Mouse (Mus musculus) v-Abl transformed pro-B cells (cell line): ENCODE measurements around the gene Mymk.

ENCODE experiments used
- in situ Hi-C, 2 experiments: fragments of 400-800 bp; cut with MboI; formaldehyde crosslinking; loops; one replicate each; pipeline ENCODE4 v1.15.1; 2025; ENCODE audit not compliant: unreplicated experiment in 2 of 2

The Mymk gene

DNA sequence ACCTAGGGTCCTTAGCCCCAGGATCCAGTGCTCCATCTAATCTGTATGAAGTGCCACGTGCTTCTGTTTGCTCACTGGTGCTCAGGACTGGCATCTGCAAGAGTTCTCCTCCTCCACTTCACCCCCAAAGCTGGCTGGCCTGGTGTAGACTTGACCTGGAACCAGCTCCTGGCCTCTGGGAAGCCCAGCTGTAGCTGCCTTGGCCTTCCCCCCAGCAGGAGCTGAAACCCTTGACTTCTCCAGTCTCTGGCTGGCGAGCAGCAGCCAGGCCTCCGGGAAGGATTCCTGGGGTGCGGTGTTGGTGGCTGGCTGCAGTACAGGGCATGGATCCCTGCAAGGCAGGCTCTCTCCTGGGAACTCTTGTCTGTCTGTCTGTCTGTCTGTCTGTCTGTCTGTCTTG, 27.8 kb downstream of the Mymk start:
- in situ Hi-C loops, result loop anchor here (5.0 kb wide), 2 partner anchors 33 to 193 kb away; partner anchors contain the start of gene Adamtsl2 (in 2 of the 2)

DNA sequence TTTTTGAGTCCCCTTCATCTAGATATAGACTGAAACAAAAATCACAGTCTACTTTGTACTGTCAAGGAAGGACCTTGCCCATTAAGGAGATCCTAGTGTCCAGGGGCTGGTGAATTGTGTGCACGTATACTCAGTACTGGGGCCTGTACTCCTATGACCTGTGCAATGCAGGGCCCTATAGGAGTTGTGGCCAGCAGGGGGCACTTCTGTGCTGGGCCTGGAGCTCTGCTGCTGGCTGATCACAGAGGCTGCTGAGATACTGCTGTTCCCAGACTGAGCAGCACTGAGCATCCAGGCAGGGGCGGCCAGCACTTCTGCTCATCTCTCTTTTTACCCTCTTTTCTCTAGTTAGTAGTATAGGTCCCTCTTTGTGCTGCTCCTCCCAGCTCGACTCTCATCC, 28.5 kb downstream of the Mymk start:
- in situ Hi-C loops, result loop anchor here (5.0 kb wide), 2 partner anchors 34 to 194 kb away; partner anchors contain the start of gene Adamtsl2 (in 2 of the 2)

DNA sequence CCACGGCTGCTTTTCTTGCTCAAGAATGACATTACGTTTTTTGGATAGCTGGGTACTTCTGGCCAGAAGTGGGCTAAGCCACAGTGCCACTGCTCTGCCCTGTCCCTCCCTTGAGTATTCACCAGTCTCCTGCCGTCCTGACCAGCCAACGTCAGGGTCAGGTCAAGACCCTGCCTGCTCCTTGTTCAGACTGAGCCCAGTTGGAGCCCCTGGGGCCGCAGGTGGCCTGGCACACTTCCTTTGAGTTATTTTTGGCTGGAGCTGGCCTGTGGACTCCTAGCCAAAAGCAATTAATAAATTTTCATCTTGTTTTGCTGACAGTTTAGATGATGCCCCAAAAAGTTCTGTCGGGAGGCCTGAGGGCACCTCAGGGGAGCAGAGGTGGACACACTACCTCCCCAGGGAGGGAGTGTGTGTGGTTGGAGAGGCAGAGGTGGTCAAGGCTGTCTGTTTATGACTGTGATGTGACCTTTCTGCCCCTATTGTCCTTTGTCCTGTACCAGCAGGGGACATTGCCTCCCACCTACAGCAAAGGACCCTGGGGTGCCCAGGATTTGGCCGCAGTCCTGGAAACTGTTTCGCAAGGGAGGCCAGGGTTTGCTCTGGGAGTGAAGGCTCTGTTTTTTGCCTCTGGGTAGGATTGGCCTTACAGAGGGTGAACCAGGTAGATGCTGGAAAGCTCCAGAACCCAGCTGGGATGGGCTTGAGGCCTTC, 29.7 kb downstream of the Mymk start:
- in situ Hi-C loops, result loop anchor here (5.0 kb wide), 2 partner anchors 35 to 195 kb away; partner anchors contain the start of gene Adamtsl2 (in 2 of the 2)

DNA sequence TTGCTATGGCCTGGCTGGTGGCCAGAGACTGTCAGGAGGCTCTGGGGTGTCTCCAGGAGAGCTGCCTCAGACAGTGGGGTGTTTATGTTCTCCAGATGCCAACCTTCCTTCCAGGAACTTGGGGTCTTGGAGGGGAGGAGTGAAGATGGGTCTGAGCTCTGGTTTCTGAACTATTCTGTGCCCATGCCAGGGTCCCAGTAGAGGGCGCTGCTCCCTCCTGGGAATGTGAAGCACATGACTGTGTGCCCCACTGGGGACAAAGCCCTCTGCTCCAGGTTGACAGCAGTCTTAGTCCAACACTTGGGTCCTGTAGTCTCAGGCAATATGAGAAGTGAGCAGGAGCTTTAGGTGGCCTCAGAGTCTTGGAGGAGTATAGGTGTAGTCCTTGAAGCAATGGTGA, 32.7 kb downstream of the Mymk start:
- in situ Hi-C loops, result loop anchor here (5.0 to 10.0 kb wide), 4 partner anchors 107 to 444 kb away; partner anchors contain the start of genes Stkld1 (in 1 of the 2) and Surf4 (in 1 of the 2)

DNA sequence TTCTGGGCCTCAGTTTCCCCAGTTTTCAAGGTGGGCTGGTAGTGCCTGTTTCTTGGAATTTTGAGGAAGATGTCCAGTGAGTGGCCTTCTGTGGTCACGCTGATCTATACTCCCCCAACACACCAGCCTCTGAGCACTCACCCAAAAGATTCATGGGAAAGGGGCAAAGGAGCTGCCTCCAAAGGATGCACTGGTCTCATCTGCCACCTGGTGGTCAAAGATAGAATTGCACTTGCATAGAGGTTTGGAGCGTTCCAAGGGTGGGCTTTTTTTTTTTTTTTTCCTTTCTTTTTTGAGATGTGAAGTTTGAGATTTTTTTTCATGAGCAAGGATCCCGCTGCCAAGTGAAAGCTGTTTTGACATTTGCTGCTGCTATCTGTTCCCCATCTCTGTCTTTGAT, 33.4 kb downstream of the Mymk start:
- in situ Hi-C loops, result loop anchor here (5.0 to 10.0 kb wide), 4 partner anchors 106 to 444 kb away; partner anchors contain the start of genes Stkld1 (in 1 of the 2) and Surf4 (in 1 of the 2)

DNA sequence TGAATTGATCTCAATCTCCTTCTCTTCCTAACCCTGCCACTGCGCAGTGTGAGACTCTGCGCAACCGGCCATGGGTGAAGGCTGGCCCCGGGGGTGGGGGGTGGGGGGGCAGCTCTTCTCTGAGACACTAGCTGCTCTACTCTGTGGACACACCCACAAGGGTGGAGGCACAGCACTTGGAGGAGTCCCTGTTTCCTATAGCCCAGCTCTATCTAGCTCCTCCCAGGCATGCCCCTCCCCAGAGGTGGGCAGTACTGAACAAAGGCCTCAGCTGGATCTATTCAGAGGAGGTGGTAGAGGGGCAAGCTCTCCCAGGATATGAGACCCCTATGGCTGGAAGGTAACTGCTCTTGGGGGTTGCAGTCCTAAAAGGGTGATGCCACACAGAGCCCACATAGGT, 35.0 kb downstream of the Mymk start:
- in situ Hi-C loops, result loop anchor here (5.0 to 10.0 kb wide), 4 partner anchors 105 to 442 kb away; partner anchors contain the start of genes Stkld1 (in 1 of the 2) and Surf4 (in 1 of the 2)

DNA sequence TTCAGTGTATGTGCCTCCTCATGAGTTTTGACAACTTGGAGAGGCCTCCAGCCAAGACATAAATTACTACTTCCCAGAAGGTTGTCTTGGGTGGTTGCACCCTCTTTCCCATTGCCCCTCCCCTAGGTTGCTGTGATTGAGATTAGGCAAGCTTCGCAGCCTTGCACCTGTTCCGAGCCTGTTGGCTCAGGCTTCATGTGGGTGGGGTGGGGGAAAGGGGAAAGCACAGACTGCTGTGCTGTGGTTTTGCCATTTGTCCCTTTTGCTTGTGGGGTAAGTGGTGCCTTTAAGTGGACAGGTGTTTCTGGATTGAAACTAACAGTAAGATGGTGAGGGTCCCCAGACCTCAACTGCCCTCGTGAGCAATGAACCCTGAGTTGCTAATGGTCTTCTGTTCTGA, 36.0 kb downstream of the Mymk start:
- in situ Hi-C loops, result loop anchor here (5.0 to 10.0 kb wide), 4 partner anchors 104 to 441 kb away; partner anchors contain the start of genes Stkld1 (in 1 of the 2) and Surf4 (in 1 of the 2)

DNA sequence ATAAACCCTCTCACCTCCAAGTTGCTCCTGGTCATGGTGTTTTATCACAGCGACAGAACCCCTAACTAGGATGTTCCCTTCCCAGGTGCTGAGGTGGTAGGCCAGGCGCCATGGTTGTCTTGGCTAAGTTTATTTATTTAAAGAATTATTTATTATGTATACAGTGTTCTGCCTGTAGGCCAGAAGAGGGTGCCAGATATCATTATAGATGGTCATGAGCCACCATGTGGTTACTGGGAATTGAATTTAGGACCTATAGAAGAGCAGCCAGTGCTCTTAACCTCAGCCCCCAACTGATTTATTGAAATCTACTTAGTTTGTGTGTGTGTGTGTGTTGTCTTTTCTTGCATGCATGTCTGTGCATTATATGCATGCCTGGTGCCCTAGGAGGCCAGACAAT, 39.6 kb downstream of the Mymk start:
- in situ Hi-C loops, result loop anchor here in 1 of 2 experiments (5.0 to 10.0 kb wide), 2 partner anchors 100 to 438 kb away; partner anchors contain the start of genes Stkld1 and Surf4

DNA sequence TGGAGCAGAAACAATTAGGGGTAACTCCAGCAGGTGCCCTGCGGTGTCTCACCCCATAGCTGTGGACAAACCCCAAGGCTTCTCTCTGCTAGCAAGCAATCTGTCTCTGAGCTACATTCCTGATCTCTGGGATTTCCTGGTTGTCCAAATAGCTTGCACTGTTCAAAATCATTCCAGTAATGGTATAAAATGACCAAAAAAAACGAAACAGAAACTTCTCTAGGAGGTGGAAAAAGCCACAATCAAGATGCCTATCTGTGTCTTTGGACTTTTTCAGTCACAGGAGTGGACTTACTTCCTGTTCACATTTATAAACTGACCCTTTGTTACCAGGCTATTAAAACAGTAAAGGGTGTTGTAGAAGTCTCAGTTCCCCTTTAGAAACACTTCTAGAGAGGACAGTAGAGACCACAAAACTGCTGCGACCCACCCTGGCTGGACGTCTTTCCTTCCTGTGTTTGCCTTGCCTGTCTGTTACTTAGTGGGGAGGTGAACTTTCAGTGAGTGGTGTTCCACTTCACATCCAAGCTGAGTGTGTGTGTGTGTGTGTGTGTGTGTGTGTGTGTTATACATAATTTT, 43.5 kb downstream of the Mymk start:
- in situ Hi-C loops, result no loop called here

DNA sequence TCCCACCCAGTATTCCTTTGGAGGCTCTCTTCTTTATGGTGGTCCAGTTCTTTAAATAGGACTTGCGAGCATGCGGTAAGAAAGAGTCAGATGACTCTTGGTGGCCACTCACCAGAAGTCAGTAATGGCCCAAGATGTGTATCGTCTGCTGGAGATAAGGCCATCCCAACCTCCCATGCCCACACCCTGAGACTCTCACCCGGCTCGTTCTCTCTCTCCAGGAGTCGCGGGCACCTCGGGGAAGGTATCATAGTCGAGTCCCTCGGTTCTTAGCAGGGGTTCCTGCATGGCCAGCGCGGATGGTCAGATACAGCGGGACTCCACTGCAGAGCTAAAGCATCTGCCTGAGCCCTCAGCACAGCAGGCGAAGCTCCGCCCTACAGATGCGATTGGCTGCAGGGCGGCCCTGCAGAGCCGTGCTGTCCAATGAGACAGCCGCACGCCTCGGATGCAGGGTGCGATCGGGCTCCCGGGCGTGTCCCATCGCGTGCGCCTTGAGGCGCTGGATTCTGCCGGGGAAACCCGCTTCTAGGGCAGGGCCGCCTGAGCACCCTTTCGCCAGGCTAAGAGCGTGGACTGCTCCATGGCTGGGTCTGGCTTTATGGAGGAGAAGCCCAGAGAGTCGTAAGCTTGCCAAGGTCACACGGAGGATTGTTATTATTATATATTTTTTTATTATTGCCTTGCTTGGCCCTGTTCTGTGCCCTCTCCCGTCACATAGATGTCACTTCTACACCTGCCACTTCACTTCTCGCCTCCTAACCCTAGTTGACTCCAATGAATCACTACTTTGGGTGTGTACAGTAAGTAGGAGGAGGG, 44.2 kb downstream of the Mymk start, which contains the start of gene Slc2a6:
Gene Slc2a6 (minus strand): TSS at position 381 of the 819 bp plus-strand sequence.
- in situ Hi-C loops, result no loop called here

DNA sequence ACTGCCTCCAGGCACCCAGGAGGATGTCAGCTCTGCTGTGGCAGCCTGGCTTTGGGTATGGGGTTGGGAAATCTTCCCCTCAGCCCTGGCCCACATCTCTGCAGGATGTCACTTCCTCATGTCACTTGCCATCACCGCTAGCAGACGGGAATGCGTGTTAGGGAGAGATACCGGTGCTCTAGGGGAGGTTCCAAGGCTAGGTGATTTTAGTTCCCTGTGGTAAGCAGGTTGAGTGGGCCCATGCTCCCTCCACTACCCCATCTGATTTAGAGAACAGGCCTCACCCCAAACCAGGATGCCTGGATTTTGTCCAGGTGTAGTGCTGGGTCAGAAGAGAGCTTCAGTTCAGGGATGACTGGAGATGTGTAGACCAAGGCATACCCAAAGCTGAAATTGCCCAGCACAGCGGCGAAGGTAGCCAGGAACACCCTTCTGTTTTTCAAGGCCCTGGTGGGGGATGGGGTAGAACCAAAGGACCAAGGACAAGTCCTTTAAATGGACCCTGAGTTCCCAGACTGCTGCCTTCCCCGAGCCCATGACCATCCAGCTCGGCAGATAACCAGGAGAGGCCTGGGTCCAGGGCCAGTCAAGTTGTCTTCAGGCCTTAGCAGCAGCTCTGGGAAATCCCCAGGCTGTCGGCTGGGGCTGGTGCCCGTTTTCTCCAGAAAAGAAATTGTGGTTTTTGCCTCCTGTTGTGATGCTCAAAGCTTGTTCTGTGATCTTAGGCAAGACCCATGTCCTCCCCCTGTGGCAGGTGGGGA, 44.9 kb downstream of the Mymk start:
- in situ Hi-C loops, result no loop called here

DNA sequence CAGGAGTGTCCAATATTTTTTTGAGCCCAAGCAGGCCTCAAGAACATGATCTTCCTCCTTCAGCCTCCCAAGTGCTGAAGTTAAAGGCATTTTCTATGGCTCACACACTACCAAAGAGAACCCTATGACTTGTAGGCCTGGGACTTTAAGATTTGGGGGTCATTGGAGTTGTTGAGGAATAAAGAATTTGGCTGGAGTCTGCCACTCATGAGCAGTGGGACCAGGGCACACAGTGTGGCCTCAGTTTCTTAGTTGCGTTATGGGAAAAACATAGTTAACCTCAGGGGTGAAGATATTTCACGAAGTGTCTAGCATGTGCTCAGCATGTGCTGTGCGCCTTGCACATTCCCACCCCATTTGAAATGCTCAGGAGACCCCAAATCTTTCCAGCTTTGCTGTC, 45.6 kb downstream of the Mymk start:
- in situ Hi-C loops, result no loop called here

DNA sequence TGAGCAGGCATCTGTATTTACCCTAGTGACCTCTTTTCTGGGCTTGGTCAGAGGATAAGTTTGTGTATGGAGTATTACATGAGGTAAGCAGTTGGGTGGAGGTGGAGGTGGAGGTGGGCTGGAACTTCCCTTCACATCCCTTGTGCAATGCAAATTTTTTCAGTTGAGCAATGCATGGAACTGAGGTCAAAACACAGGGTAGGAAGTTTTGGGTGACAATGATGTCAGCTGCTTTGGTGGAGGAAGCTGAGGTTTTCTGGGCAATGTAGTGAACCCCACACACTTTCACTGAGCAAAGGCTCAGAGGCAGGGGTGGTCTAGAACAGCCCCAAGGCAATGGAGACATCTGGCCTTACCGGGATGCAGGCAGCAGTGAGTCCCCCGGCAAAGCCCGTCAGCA, 46.4 kb downstream of the Mymk start:
- in situ Hi-C loops, result no loop called here

DNA sequence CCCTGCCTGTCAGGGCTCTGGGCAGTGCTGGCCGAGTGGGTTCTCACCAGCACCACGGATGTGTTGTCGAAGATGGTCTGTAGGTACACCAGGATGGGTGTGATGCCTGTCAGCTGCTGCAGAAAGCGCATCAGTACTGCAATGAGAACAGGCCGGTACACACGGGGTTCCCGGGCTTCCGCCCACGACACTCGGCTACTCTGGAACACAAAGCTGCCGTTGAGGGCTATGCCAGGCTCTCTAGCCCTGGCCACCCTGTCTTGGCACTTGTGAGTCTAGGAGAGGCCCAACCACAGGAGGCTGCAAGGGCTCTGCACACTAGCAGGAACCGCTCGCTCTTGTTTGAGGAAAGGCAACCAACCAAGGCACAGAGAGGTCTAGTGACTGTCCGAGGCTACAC, 47.8 kb downstream of the Mymk start:
- in situ Hi-C loops, result no loop called here

DNA sequence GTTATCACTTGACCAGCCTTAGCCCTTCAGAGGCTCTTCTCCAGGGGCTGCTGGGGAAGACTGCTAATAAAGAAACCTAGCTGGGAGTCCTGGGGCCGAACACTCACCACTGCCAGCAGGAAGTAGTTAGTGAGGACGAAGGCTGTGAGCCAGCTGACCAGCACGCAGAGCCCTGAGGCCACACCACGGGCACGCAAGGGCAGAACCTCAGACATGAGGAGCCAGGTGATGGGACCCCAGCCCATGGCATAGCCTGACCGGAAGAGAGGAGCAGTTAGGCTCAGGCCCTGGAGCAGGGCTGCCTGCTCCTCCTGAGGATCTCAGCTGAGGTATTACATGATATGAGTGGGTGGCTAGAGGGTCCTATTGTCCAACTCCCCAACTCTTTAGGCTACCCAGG, 49.4 kb downstream of the Mymk start:
- in situ Hi-C loops, result no loop called here

DNA sequence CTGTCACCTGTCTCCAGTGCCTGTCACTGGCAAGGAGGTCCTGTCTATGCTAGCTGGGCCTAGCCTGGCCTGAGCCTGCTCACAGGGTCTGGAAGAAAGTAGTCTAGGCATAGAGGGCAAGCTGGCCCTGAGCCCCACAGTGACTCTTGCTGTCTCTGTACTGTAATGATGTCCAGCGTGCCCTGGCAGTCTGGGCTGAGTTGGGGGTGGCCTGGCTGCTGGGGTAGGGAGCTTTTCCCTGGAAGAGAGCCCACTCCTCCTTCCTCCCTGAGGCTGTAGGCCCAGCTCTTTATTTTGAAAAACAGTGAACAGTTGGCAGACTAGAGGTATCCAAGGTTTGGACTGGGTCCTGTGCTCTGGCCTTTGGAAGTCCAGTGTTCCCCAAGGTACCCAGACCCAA, 50.9 kb downstream of the Mymk start:
- in situ Hi-C loops, result no loop called here

DNA sequence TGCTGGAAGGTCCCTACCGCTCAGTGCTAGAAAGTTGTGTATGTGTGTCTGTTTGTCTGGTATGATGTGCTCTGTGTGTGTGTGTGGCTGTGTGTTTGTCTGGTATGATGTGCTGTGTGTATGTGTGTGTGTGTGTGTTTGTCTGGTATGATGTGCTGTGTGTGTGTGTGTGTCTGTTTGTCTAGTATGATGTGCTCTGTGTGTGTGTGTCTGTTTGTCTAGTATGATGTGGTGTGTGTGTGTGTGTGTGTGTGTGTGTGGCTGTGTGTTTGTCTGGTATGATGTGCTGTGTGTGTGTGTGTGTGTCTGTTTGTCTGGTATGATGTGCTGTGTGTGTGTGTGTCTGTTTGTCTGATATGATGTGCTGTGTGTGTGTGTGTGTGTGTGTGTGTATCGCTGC, 52.4 kb downstream of the Mymk start:
- in situ Hi-C loops, result no loop called here

DNA sequence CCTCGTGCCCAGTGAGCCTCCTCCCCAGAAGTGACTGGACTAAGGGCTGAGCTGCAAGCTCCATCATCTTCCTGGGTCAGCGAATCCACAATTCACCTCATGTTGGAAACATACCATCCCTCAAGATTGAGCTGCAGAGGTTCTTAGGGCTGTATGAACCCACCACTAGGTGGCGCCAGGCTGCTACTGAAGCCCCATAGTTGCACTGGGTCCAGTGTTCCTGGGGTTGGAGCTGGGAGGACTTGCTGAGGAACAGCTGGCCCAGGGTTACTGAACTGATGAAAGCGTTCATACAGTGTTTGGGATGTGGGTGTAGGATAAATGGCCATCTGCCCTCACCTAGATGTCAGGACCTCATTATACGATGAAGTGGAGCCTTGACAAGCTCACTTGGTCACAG, 54.2 kb downstream of the Mymk start:
- in situ Hi-C loops, result no loop called here
